Mouse (Mus musculus) heart, embryonic 11.5 days (tissue): ENCODE data around the gene Il16. TPM values are rescaled to one million over a fixed set of nuclear protein-coding genes. Genes with fewer than 3 reads are reported as not detected.

Experiments used
- ATAC-seq: fragments of 200-750 bp; cut with Nextera tagmentation; replicated peaks from 2 replicates; pipeline ENCODE4 v1.8.0; 2017; ENCODE audit warnings: moderate library complexity; ENCODE audit not compliant: insufficient number of reproducible peaks, low FRiP score, low TSS enrichment
- H3K27ac ChIP-seq: fragments of 300-500 bp; sonication (generic); 2 replicates; pipeline ENCODE4 v1.5.1; 2014; ENCODE audit warnings: mild to moderate bottlenecking, low read depth, low read length
- H3K27me3 ChIP-seq: fragments of 300-500 bp; sonication (generic); 2 replicates; pipeline ENCODE4 v1.6.1; 2014; ENCODE audit warnings: mild to moderate bottlenecking, low read length, mixed read lengths; ENCODE audit not compliant: control insufficient read depth, insufficient read depth
- H3K36me3 ChIP-seq: fragments of 300-500 bp; sonication (generic); 2 replicates; pipeline ENCODE4 v1.6.1; 2014; ENCODE audit warnings: mild to moderate bottlenecking, low read length, moderate library complexity, mixed read lengths; ENCODE audit not compliant: control insufficient read depth, insufficient read depth
- H3K4me1 ChIP-seq: fragments of 300-500 bp; sonication (generic); 2 replicates; pipeline ENCODE4 v1.6.1; 2014; ENCODE audit warnings: low read length; ENCODE audit not compliant: control insufficient read depth, insufficient read depth
- H3K4me2 ChIP-seq: fragments of 300-500 bp; sonication (generic); 2 replicates; pipeline ENCODE4 v1.6.1; 2014; ENCODE audit warnings: mild to moderate bottlenecking, moderate library complexity
- H3K4me3 ChIP-seq: fragments of 300-500 bp; sonication (generic); 2 replicates; pipeline ENCODE4 v1.5.1; 2014; ENCODE audit warnings: low read depth, low read length
- H3K9ac ChIP-seq: fragments of 300-500 bp; sonication (generic); 2 replicates; pipeline ENCODE4 v1.6.1; 2014; ENCODE audit warnings: mild to moderate bottlenecking, low read depth, low read length, moderate library complexity
- H3K9me3 ChIP-seq: fragments of 300-500 bp; sonication (generic); replicated peaks from 2 replicates; pipeline ENCODE4 v1.6.1; 2016; ENCODE audit warnings: low read length; ENCODE audit not compliant: control insufficient read depth
- WGBS: fragments of 180-500 bp; shearing (Covaris S2); extraction: QIAGEN DNeasy Blood & Tissue Kit; methylation state at CpG from one replicate; pipeline ENCODE4 v1.1.7; 2014; ENCODE audit not compliant: insufficient replicate concordance; 5-methylcytosine and 5-hydroxymethylcytosine counted together
- polyA plus RNA-seq: library from polyadenylated mRNA; unstranded; fragments of >200 nt; fragmentation: Nextera tagmentation; extraction: Ambion mirVana; gene quantifications from 2 replicates; pipeline ENCODE4 v1.2.1, GENCODE M21; 2014

Gene Il16
- polyA plus RNA-seq, 1 experiment from 2014 or later = 2.1 TPM

GRCm38 (mm10) chr7:83650638-83651037 lies 94.9 kb downstream of the Il16 start:
- Histone ChIP-seq H3K27me3 (no peaks in the 10 kb centered on the region), H3K9ac (no peak overlapping the region), H3K4me1 (no peaks in the 10 kb centered on the region), H3K27ac (no peak overlapping the region), H3K4me2 (no peak overlapping the region), H3K36me3 (no peaks in the 10 kb centered on the region), H3K9me3 (no peaks in the 10 kb centered on the region), H3K4me3 (no peak overlapping the region)
- 74% methylated on average over 5 of the region's 5 CpGs for WGBS
- no peak for ATAC-seq

GRCm38 (mm10) chr7:83648807-83649206 lies 96.7 kb downstream of the Il16 start:
- no peak for ATAC-seq

DNA sequence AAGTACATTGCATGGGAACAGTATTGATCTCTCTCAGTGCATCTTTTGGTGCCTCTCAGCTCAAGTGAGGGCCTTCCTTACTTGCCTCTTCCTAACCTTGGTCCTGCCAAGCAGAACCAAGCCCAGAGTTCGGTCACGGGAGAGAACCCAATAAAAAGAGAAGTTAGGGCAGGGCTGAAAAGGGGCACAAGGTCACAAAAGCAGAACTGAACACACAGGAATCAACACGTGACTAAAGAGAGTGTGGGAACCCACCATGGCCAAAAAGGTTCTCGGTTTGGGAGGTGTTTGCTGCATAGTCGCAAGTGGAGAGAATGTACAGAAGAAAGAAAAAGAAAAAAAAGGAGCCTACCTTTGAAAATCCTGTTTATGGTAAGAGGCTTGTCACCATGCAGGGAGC lies 100.0 kb downstream of the Il16 start:
- no peak overlapping the region for H3K4me3 ChIP-seq
- peaks cover 20% of the 10 kb centered on the region for H3K4me1 ChIP-seq
- no peak overlapping the region for H3K4me2 ChIP-seq
- H3K36me3 ChIP-seq = no peaks in the 10 kb centered on the region
- 80% methylated on average over 5 of the region's 5 CpGs for WGBS
- no peaks in the 10 kb centered on the region for H3K9me3 ChIP-seq
- no peak overlapping the region for H3K27ac ChIP-seq
- no peak overlapping the region for H3K9ac ChIP-seq
- no peaks in the 10 kb centered on the region for H3K27me3 ChIP-seq
- ATAC-seq = no peak

More at GRCm38 (mm10) chr7:83648807-83649206, 96.7 kb downstream of the Il16 start:
- Histone ChIP-seq H3K36me3 (no peaks in the 10 kb centered on the region), H3K27me3 (no peaks in the 10 kb centered on the region), H3K4me3 (no peak overlapping the region), H3K27ac (no peak overlapping the region), H3K4me1 (no peaks in the 10 kb centered on the region), H3K4me2 (no peak overlapping the region), H3K9ac (no peak overlapping the region), H3K9me3 (no peaks in the 10 kb centered on the region)
- WGBS = 79% methylated on average over 7 of the region's 7 CpGs

GRCm38 (mm10) chr7:83644761-83645160 lies 100.8 kb downstream of the Il16 start:
- Histone ChIP-seq H3K9ac (no peak overlapping the region), H3K4me3 (no peak overlapping the region), H3K4me2 (no peak overlapping the region), H3K27ac (no peak overlapping the region), H3K4me1 (peaks cover 25% of the 10 kb centered on the region), H3K9me3 (no peaks in the 10 kb centered on the region), H3K27me3 (no peaks in the 10 kb centered on the region), H3K36me3 (no peaks in the 10 kb centered on the region)
- WGBS = 70% methylated on average over 2 of the region's 2 CpGs
- ATAC-seq = no peak

DNA sequence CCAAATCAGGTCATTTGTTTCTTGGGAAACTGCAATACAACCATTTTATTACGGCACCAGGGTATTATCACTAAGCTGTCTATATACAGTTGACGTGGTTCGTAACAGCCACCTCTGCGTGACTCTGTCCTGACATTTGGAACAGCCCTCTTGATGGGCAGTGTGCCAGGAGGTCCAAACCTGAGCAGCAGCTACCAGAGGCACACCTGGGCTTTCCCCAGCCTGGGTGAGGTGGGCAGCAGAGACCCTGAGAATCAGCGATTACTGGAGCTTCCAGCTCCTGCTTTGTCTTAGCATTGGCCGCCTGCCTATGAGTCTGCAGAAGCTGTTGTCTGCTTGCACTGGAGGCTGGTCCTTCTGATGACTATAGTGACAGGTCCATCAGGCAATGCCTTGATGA lies 101.9 kb downstream of the Il16 start:
- no peak; the same call in 1 of the 2 replicates for ATAC-seq
- Histone ChIP-seq H3K36me3 (no peaks in the 10 kb centered on the region), H3K9ac (no peak overlapping the region), H3K9me3 (no peaks in the 10 kb centered on the region), H3K4me3 (no peak overlapping the region), H3K27me3 (no peaks in the 10 kb centered on the region), H3K27ac (no peak overlapping the region), H3K4me1 (peaks cover 33% of the 10 kb centered on the region), H3K4me2 (no peak overlapping the region)
- 66% methylated on average over 6 of the region's 6 CpGs for WGBS

GRCm38 (mm10) chr7:83641163-83641562 lies 104.4 kb downstream of the Il16 start:
- H3K4me3 ChIP-seq = no peak overlapping the region
- ATAC-seq = no peak
- H3K4me1 ChIP-seq = peaks cover 33% of the 10 kb centered on the region
- no peak overlapping the region for H3K9ac ChIP-seq
- peaks cover 2% of the 10 kb centered on the region; the same call in 1 of the 2 replicates for H3K36me3 ChIP-seq
- peak overlapping the region; percentile 63 for H3K27ac ChIP-seq
- H3K9me3 ChIP-seq = no peaks in the 10 kb centered on the region
- WGBS = 44% methylated on average over 2 of the region's 2 CpGs
- H3K27me3 ChIP-seq = no peaks in the 10 kb centered on the region
- no peak overlapping the region for H3K4me2 ChIP-seq

DNA sequence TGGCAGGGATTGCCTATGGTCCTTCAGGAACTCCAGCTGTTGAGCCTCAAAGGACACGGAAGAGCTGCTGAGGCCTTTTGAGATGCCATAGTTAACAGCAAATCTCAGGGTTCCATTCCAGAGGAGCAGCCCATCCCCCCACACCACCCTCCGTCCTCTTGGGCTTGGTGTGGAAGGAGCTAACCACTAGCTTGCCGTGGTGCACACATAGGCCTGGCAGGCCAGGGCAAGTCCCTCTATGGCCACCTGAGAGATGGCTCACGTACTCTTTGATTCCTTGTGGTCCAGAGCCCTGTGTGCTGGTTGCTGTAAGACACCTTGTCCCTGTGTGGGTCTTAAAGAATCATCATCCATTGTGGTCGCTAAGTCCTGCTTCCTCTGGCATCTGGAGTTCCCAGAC lies 104.9 kb downstream of the Il16 start:
- H3K36me3 ChIP-seq = peaks cover 2% of the 10 kb centered on the region; the same call in 1 of the 2 replicates
- H3K4me1 ChIP-seq = peaks cover 33% of the 10 kb centered on the region
- no peak overlapping the region for H3K9ac ChIP-seq
- no peaks in the 10 kb centered on the region for H3K27me3 ChIP-seq
- H3K9me3 ChIP-seq = no peaks in the 10 kb centered on the region
- H3K27ac ChIP-seq = no peak overlapping the region
- H3K4me2 ChIP-seq = no peak overlapping the region
- H3K4me3 ChIP-seq = no peak overlapping the region
- WGBS = 78% methylated on average over 5 of the region's 5 CpGs
- ATAC-seq = no peak

DNA sequence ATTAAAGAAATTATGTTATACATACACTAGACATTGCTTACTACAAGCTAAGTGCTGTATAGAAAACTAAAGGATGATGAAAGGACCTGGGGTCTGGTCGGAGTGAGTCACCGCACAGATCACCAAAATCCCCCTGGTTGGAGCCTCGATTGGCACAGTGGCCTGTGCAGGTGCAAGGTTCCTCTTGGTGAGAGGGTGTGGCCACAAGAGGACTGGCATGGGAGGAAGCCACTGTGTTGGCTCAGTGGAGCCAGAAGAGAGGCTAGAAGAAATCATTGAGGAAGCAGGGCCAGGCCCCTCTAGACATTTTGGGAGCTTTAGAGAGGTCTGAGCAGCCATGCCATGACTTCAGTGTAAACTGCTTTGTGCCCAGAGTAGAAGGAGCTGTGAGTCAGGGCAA lies 106.4 kb downstream of the Il16 start:
- Histone ChIP-seq H3K27ac (no peak overlapping the region), H3K9ac (no peak overlapping the region), H3K4me3 (no peak overlapping the region), H3K9me3 (no peaks in the 10 kb centered on the region), H3K4me2 (no peak overlapping the region), H3K36me3 (peaks cover 2% of the 10 kb centered on the region; the same call in 1 of the 2 replicates), H3K27me3 (no peaks in the 10 kb centered on the region), H3K4me1 (peaks cover 33% of the 10 kb centered on the region)
- ATAC-seq = no peak
- 86% methylated on average over 3 of the region's 3 CpGs for WGBS

- Histone ChIP-seq H3K4me3 (no peak overlapping the region), H3K4me2 (no peak overlapping the region), H3K9me3 (no peaks in the 10 kb centered on the region), H3K9ac (no peak overlapping the region), H3K27me3 (no peaks in the 10 kb centered on the region), H3K4me1 (peaks cover 32% of the 10 kb centered on the region), H3K36me3 (peaks cover 2% of the 10 kb centered on the region; the same call in 1 of the 2 replicates), H3K27ac (no peak overlapping the region)
- no peak for ATAC-seq
- 88% methylated on average over 8 of the region's 8 CpGs for WGBS
Measured at GRCm38 (mm10) chr7:83637781-83638583, 107.5 kb downstream of the Il16 start.
